Mouse (Mus musculus): Measurements from ENCODE around the gene Icmt. TPM values are rescaled to one million over a fixed set of nuclear protein-coding genes. Genes with fewer than 3 reads are reported as not detected.

Icmt gene
- polyA plus RNA-seq, 1 experiment: 30.8 TPM

GRCm38 (mm10) chr4:152264867-152265568 is 32.0 kb upstream of the Icmt start:
- H3K4me3 ChIP-seq: no peak overlapping the region
- TF ChIP-seq CEBPB (IDR thresholded peaks at IDR 0.05; ENCODE audit: insufficient read depth, poor library complexity, severe bottlenecking) (no peak), E2F4 (IDR thresholded peaks at IDR 0.05; ENCODE audit: insufficient read depth) (no peak), REST (IDR thresholded peaks at IDR 0.05; ENCODE audit: insufficient read depth, insufficient read length) (no peak), POLR2AphosphoS2 (IDR thresholded peaks at IDR 0.05; ENCODE audit: insufficient read length, low read depth) (no peak), MAX (IDR thresholded peaks at IDR 0.05; ENCODE audit: low read depth) (no peak), USF1 (IDR thresholded peaks at IDR 0.05; ENCODE audit: low read depth) (no peak), MYOD1 (IDR thresholded peaks at IDR 0.05; ENCODE audit: control insufficient read depth in 1 of 3, insufficient read length in 2 of 3, low read depth in 2 of 3) (peak in 1 of 3 experiments; percentile 17)
- no peak overlapping the region for H3ac ChIP-seq (ENCODE audit: control insufficient read depth, insufficient read length)
- no peaks in the 10 kb centered on the region for H3K27me3 ChIP-seq (ENCODE audit: control insufficient read depth, insufficient read depth, insufficient read length)
- no peaks in the 10 kb centered on the region for H3K36me3 ChIP-seq (ENCODE audit: control insufficient read depth, insufficient read depth)
- no peaks in the 10 kb centered on the region for H3K79me2 ChIP-seq (ENCODE audit: control insufficient read depth, insufficient read depth)
- H3K4me2 ChIP-seq (ENCODE audit: low read depth): no peak overlapping the region

DNA sequence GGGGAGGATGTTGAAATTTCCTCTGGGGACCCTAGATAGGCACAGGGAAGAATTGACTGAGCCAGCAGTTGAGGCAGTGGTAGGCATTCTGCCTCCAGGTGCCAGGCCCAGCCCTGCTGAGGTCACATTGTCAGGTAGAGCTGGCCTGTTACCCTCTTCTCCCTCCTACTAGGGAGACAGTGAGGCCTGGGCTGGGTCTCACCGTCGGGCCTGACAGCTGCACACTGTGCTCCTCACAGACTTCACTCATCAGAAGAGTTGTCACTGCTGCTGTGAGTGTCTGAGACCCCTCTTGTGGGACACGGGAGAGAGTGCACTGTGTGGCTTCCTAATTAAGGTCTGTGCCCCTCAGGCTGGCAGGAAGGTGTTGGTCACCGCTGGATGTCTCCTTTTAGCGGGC is 31.2 kb upstream of the Icmt start:
- no peaks in the 10 kb centered on the region for H3K36me3 ChIP-seq (ENCODE audit: control insufficient read depth, insufficient read depth)
- no peak overlapping the region for H3ac ChIP-seq (ENCODE audit: control insufficient read depth, insufficient read length)
- peak in 2 of 3 experiments; percentile 52 to 64 for TF ChIP-seq MYOG (IDR thresholded peaks at IDR 0.05; ENCODE audit: control insufficient read depth in 1 of 3, insufficient read depth in 1 of 3, insufficient read length in 2 of 3, low read depth in 2 of 3)
- no peak for TF ChIP-seq TCF3 (IDR thresholded peaks at IDR 0.05; ENCODE audit: insufficient read length, low read depth)
- TF ChIP-seq MYOD1 (IDR thresholded peaks at IDR 0.05; ENCODE audit: control insufficient read depth in 1 of 3, insufficient read length in 2 of 3, low read depth in 2 of 3): peak in 2 of 3 experiments; percentile 47 to 55
- TF ChIP-seq USF1 (IDR thresholded peaks at IDR 0.05; ENCODE audit: low read depth): no peak
- H3K79me2 ChIP-seq (ENCODE audit: control insufficient read depth, insufficient read depth): no peaks in the 10 kb centered on the region
- no peak overlapping the region for H3K4me3 ChIP-seq
- H3K27me3 ChIP-seq (ENCODE audit: control insufficient read depth, insufficient read depth, insufficient read length): no peaks in the 10 kb centered on the region
- H3K4me2 ChIP-seq (ENCODE audit: low read depth): no peak overlapping the region

GRCm38 (mm10) chr4:152266236-152266895 is 30.7 kb upstream of the Icmt start:
- Histone ChIP-seq H3ac (ENCODE audit: control insufficient read depth, insufficient read length) (no peak overlapping the region), H3K4me2 (ENCODE audit: low read depth) (no peak overlapping the region), H3K27me3 (ENCODE audit: control insufficient read depth, insufficient read depth, insufficient read length) (no peaks in the 10 kb centered on the region), H3K4me3 (no peak overlapping the region), H3K79me2 (ENCODE audit: control insufficient read depth, insufficient read depth) (no peaks in the 10 kb centered on the region), H3K36me3 (ENCODE audit: control insufficient read depth, insufficient read depth) (no peaks in the 10 kb centered on the region)
- peak; percentile 75 for TF ChIP-seq TCF12 (IDR thresholded peaks at IDR 0.05; ENCODE audit: insufficient read depth, poor library complexity, severe bottlenecking)
- TF ChIP-seq MYOD1 (IDR thresholded peaks at IDR 0.05; ENCODE audit: control insufficient read depth in 1 of 3, insufficient read length in 2 of 3, low read depth in 2 of 3): peak; percentile 31 to 77 (median 74)
- no peak for TF ChIP-seq CEBPB (IDR thresholded peaks at IDR 0.05; ENCODE audit: insufficient read depth, poor library complexity, severe bottlenecking)
- peak; percentile 7 for TF ChIP-seq TCF3 (IDR thresholded peaks at IDR 0.05; ENCODE audit: insufficient read length, low read depth)
- peak; percentile 17 to 87 (median 68) for TF ChIP-seq MYOG (IDR thresholded peaks at IDR 0.05; ENCODE audit: control insufficient read depth in 1 of 3, insufficient read depth in 1 of 3, insufficient read length in 2 of 3, low read depth in 2 of 3)

DNA sequence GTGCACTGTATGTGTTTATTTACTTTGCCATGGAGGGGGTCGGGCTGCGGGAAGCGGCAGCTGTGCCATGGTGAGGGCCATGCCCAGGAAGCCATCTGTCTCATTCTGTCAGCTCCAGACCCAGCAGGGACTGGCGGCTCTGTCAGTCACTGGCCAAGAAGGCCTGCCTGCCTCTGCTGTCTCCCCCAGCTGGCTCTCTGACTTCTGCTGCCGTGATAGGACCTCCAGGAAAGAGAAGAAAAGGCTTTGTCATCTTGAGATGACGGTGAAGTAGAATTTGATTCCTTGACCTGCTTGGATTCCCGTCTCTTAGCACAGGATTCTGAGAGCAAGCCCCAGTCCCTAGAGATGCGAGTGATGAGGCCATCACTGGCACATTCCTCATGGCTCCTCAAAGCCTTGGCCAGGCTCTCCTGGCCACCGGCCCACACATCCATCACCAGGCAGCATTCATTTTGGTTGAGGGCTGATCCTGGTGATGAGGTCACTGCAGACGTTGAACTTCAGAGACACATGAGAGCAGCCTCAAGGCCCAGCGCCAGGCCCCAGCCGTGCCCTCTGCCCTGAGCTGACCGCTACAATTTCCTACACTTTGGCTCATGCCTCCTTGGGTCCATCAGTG is 29.2 kb upstream of the Icmt start:
- no peak overlapping the region for H3ac ChIP-seq (ENCODE audit: control insufficient read depth, insufficient read length)
- H3K79me2 ChIP-seq (ENCODE audit: control insufficient read depth, insufficient read depth): no peaks in the 10 kb centered on the region
- no peak overlapping the region for H3K4me3 ChIP-seq
- H3K4me2 ChIP-seq (ENCODE audit: low read depth): peak overlapping the region; percentile 56
- H3K27me3 ChIP-seq (ENCODE audit: control insufficient read depth, insufficient read depth, insufficient read length): no peaks in the 10 kb centered on the region
- TF ChIP-seq USF1 (IDR thresholded peaks at IDR 0.05; ENCODE audit: low read depth) (no peak), POLR2AphosphoS2 (IDR thresholded peaks at IDR 0.05; ENCODE audit: insufficient read length, low read depth) (no peak), POLR2A (IDR thresholded peaks at IDR 0.05; ENCODE audit: insufficient read length, low read depth) (no peak), TCF12 (IDR thresholded peaks at IDR 0.05; ENCODE audit: insufficient read depth, poor library complexity, severe bottlenecking) (peak; percentile 96), CEBPB (IDR thresholded peaks at IDR 0.05; ENCODE audit: insufficient read depth, poor library complexity, severe bottlenecking) (no peak), MAX (IDR thresholded peaks at IDR 0.05; ENCODE audit: low read depth) (no peak), E2F4 (IDR thresholded peaks at IDR 0.05; ENCODE audit: insufficient read depth) (no peak), TCF3 (IDR thresholded peaks at IDR 0.05; ENCODE audit: insufficient read length, low read depth) (peak; percentile 96), MYOD1 (IDR thresholded peaks at IDR 0.05; ENCODE audit: control insufficient read depth in 1 of 3, insufficient read length in 2 of 3, low read depth in 2 of 3) (peak; percentile 89 to 99 (median 99)), MYOG (IDR thresholded peaks at IDR 0.05; ENCODE audit: control insufficient read depth in 1 of 3, insufficient read depth in 1 of 3, insufficient read length in 2 of 3, low read depth in 2 of 3) (peak; percentile 73 to 98 (median 95))
- H3K36me3 ChIP-seq (ENCODE audit: control insufficient read depth, insufficient read depth): no peaks in the 10 kb centered on the region

DNA sequence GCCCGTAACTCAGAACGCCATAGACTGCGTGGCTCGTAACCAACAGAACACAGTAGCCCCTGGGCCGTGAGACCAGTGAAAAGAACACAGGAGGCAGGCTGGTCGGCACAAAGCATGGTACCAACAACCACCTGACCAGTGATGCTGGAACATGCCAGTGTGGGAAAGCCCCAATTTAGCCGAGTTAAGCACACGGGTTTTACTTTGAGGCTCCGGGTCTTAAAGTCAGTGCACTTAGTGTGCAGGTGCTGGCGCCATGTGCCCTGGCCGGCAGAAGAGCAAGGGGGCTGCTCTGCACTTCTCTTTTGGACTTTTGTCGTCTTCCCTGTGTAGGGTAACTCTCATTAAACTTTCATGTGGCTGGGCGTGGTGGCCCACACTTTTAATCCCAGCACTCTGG is 27.1 kb upstream of the Icmt start:
- H3K4me3 ChIP-seq: no peak overlapping the region
- TF ChIP-seq POLR2AphosphoS2 (IDR thresholded peaks at IDR 0.05; ENCODE audit: insufficient read length, low read depth) (no peak), CEBPB (IDR thresholded peaks at IDR 0.05; ENCODE audit: insufficient read depth, poor library complexity, severe bottlenecking) (no peak), SRF (IDR thresholded peaks at IDR 0.05; ENCODE audit: control insufficient read depth, insufficient read length, low read depth) (no peak)
- no peak overlapping the region for H3ac ChIP-seq (ENCODE audit: control insufficient read depth, insufficient read length)
- no peaks in the 10 kb centered on the region for H3K36me3 ChIP-seq (ENCODE audit: control insufficient read depth, insufficient read depth)
- H3K4me2 ChIP-seq (ENCODE audit: low read depth): no peak overlapping the region
- no peaks in the 10 kb centered on the region for H3K27me3 ChIP-seq (ENCODE audit: control insufficient read depth, insufficient read depth, insufficient read length)
- H3K79me2 ChIP-seq (ENCODE audit: control insufficient read depth, insufficient read depth): no peaks in the 10 kb centered on the region

Data from myocyte (in vitro differentiated cells).